Mouse (Mus musculus): ENCODE measurements around the gene Slc17a7. TPM values are rescaled to one million over a fixed set of nuclear protein-coding genes. Genes with fewer than 3 reads are reported as not detected.

Gene Slc17a7
- total and polyA plus RNA-seq, 3 experiments: 0.11 to 0.35 (median 0.14) TPM

DNA sequence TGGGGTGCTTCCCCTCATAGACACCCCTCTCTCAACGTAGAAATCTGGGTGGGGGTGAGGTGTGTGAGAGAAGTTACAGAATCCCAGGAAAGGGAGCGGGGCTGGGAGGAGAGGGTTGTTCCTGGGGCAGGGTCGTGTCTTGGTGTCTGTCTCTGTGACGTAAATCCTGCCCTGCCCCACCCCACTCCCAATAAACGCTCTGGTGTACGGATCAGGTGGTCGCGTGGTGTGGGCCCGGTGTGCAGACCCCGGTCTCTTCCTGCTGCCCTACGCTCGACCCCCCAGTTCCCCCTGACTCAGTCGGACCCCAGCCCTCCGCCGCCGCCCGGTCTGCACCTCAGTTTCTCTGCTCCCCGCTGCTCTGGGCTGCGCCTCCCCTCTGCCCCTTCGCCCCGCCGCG, 12.2 kb downstream of the Slc17a7 start:
- no peak for DNase-seq

DNA sequence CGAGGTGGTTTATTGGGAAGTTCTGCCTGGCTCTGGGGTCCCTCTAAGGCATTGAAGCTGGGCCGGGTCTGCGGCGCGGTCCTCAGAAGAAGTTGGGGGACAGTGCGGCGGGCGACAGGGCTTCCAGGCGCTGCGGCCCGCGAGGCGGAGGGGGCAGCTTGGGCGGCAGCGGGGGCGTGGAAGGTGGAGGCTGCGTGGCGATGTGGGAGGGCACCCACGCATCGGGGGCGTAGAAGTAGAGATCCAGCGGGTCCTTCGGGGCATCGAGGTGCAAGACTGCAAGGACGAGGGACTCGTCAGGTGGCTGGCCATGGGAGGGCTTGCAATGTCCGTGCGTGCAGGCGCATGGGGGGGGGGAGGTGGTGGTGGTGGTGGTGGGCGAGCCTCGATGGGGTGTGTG, 12.6 kb downstream of the Slc17a7 start:
- no peak for DNase-seq

DNA sequence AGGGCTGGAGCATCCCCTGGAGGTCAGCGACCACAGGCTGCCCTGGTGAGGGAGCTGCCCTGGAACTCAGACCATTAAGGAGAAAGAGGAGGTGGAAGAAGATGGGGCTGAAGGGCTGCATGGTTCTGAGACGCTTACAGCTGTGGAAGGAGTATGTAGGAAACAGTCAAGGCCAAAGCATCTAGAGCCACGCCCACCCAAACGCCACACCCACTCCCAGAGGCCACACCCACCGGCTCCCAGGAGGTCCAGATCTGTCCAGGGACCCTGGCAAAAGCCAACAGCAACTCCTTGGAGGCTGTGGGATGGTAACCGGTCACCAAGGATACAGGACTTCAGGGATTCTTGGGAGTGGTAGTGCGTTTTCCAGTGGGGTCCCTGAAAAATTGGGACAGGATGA, 14.8 kb downstream of the Slc17a7 start:
- no peak for DNase-seq

DNA sequence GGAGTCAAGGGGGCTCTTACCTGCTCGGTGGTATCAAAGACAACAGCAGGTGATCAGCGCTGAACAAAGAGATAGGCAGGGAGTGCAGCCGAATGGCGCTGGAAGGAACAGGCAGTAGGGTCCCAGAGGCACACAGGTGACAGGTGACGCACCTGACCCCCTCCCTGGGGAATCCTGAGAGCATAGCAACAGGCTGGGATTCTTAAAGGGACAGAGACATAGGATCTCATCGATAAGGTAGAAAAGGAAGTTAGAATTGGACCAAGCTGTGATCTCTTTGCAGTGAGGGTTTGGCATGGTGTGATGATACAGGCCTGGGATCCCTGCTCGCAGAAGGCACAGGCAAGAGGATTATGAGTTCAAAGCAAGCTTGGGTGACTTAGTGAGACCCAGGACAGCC, 15.7 kb downstream of the Slc17a7 start, which contains the start of gene Gfy:
Gene Gfy, minus strand, starts transcription at position 101 of the 400 bp plus-strand sequence.
- DNase-seq: no peak

DNA sequence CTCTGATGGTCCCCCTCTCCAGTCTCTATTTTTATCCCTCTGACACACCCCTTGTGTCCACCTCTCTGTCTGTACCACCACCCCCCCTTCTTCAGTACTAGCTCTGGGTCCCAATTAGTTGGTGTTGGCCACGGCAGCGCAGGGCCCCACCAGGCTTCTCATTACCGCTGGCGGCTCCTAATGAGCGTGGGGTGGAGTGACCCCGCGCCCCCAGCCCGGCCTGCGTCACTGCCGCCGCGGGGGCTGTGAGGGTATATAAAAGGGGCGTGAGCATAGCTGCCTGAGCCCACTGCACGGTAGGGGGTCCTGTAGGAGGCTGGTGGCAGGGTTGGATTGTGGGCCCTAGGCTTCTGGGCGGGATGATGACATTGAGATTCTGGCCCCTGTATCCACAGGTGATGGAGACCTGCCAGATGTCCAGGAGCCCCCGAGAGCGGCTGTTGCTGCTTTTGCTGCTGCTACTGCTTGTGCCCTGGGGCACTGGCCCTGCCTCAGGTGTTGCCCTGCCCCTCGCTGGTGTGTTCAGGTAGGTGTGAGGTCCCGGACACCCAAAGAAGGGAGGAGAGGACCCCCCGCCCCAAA, 17.2 kb downstream of the Slc17a7 start, which contains the start of gene Pth2:
Gene Pth2, plus strand, starts transcription at position 100 of the 582 bp plus-strand sequence.
- no peak for DNase-seq

DNA sequence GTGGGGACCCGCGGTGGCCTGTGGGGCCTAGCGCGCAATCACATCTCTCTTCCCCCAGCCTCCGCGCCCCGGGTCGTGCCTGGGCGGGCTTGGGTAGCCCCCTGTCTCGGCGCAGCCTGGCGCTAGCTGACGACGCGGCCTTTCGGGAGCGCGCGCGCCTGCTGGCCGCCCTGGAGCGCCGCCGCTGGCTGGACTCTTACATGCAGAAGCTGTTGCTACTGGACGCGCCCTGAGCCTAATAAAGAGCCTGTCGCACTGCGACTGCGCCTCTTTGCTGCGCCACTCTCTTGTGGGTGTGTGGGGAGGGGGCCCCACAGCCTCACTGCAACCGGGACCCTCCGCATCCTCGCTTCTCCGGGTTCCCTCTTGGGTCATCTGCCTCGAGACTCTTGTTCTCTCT, 17.8 kb downstream of the Slc17a7 start:
- no peak for DNase-seq

DNA sequence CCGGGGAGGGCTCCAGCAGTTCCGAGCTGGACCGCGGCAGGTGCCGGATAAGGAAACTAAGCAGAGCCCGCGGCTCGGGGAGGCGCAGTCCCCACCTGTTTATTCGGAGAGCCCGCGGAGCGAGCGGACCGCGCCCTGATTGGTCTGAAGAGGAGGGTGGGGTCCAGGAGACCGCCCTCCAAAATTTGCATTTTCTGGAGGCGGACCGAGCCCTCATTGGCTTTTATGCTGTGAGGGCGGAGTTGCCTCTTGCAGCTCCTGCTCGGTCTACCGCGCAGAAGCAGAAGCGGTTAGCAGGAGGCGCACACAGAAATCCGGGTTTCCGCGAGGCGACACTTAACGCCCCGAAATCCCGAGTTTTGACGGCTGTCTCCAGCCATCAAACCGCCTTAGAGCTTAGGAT, 18.5 kb downstream of the Slc17a7 start:
- peak; percentile 94 for DNase-seq

DNA sequence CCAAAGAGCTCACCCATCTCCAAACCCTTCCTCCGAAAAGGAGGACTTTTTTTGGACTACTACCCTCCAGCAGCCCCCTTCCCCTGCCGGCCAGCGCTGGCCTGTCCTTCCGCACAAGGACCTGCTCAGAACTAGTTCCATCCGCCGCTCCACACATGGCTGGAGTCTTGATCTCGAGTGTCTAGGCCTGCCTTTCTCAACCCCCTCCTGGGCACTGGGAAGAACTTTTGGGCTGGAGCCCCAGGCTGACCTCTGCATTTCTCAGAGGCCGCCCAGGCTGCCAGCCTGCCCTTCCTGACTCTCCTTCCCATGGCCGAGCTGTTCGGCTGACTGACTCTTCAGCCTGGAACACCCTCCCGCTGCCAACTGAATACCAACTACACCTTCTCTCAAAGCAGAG, 18.9 kb downstream of the Slc17a7 start:
- DNase-seq: no peak

DNA sequence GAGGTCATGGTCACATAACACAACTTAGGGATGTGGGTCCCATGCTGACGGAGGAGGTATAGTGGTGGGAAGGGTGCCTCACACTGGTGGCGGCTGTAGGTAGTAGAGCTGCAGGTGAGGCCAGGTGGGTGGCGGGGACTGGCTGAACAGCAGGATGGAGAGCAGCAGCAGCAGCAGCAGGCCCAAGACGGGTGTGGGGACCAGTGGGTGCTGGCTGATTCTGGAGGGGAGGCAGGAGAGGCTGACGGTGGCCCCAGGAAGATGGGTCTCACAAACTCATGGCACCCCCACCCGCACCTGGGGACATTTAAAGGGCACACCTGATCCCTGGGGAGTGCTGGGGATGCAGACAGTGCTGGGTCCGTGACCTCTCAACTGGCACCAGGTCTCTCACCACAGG, 19.9 kb downstream of the Slc17a7 start:
- no peak for DNase-seq

DNA sequence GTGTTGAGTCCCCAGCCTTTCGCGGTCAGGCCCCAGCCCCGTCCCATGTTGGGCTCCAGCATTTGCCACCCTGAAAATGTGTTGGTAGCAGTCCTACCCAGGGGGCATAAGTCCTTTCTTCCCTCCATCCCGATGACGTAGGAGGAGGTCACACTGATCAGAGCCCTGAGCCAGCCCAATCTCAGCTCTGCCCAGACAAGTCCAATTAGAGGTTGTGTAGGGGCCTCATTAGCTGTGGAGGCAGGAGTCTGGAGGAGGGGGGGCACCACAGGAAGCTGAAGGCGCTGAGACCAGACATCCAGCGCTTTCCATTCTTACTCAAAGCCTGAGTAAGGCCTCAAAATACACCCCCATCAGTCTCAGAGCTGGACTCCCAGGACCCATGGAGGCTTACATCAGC, 22.2 kb downstream of the Slc17a7 start:
- DNase-seq: no peak

DNA sequence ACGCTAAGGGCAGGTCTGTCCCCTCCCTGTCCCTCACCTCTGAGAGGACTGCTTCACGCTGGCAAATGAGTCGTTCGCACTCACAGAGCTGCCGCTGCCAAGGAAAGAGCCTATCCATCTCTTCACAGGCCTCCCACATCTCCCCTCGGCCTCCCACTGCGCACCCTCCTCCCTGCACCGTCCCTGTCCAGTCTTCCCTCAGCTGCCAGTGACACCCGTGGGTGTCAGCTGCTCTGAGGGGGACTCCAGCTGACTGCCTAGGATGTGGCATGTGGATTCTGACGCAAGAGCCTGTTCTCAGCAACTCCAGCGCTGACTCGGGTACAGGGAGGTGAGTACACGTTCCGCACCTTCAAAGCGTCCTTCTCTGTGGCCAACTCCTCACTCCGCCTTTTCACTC, 25.9 kb downstream of the Slc17a7 start:
- no peak for DNase-seq

DNA sequence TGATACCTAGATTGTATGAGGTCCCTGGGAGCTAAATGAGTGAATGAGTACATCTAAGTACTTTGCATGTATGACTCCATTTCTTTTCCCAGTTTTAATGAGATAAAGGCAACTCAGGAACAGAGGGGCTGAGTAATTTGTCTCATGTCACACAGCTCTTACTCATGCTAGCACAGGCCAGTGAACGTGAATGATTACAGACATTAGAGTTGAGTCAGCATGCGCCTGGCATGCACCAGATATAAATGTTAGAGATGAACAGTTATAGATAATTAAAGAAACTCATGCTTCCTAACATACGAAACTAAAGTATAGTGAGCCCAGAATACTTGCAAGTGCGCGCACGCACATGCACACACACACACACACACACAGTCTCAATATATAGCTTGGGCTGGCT, 26.4 kb downstream of the Slc17a7 start:
- DNase-seq: no peak

DNA sequence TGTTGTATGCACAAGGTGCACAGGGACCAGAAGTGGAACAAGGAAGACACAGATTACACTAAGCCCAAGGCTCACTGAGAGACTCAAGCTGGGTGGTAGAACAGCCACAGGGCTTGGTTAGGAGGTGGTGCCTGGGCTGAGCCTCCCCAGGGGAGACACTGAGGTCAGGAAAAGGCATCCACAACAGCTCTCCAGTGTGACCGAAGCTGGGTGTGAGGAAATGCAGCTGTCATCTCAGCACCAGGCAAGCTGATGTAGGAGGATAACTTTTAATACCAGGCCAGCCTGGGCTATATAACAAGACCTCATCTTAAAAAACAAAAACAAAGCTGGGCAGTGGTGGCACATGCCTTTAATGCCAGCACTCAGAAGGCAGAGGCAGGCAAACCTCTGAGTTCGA, 27.4 kb downstream of the Slc17a7 start:
- DNase-seq: no peak

DNA sequence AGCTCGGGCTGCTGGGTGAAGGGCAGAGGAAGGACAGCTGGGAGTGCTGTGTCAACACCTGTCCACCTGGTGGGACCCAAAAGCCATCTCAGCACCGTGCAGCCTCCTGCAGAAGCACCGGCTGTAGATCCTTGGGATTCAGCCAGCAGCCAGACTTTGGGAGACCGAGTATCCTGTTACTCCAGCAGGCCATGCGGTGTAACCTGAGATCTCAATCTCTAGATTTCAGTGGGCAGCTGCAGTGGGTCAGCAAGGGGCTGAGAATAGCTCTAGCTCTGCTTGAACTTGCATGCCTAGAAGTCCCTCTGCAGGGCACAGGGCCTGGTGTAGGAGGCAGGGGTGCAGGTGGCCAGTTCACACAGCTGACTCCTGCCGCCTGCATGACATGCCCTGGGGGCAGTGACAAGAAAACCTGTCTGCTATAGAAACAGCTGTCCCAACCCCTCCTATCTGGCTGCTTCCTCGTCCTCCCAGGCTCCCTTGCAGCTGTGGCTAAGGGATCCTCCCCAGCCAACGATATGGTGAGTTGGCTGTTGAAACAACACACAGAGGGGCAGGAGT, 28.1 kb downstream of the Slc17a7 start:
- no peak for DNase-seq

DNA sequence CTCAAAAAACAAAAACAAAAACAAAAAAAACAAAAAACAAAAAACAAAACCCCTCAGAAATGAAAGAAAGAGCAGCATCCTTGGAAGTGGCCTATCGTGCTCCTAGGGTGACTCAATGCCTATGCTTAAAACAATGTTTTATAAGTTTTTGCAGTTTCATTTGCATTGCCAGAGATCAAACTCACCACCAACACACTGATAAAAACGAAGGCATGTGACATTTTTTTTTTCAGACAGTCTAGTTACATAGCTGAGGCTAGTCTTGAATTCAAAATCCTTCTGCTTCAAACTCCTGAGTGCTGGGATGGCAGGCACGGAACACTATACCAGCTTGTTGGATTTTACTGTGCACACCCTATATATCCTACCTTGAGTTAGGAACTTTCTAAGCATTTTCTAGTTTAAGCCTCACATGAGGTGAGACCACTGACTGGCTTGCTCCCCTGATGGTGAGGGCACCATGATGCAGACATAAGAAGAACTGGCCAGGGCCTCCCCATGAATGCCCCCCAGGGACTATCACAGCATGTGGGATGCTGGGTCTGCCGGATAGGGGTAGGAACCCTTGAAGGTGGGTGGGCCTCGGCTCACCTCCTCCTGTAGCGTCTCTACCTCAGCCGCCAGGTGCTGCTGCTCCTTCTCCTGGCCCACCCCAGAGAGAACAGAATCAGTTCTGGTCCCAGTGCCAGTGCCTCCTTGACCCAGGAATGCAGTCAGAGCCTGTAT, 29.0 kb downstream of the Slc17a7 start:
- DNase-seq: no peak

DNA sequence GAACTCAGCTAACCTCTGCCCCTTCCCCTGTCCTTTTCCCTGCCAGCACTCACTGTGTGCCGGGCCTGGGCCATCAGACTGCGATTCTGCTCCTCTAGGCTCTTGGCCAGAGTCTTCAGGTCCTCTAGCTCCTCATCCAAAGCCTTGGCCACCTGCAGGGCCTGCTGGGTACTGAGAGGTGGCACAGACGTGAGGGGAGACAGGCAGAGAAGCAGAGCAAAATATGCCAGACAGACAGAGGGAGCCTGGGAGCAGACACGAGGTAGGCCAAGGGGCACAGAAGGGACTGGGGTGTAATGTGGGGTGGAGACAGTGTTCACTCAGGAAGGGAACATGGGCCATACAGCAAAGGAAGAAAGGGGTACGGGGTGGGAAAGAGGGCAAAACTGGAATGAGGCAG, 29.7 kb downstream of the Slc17a7 start:
- no peak for DNase-seq

DNA sequence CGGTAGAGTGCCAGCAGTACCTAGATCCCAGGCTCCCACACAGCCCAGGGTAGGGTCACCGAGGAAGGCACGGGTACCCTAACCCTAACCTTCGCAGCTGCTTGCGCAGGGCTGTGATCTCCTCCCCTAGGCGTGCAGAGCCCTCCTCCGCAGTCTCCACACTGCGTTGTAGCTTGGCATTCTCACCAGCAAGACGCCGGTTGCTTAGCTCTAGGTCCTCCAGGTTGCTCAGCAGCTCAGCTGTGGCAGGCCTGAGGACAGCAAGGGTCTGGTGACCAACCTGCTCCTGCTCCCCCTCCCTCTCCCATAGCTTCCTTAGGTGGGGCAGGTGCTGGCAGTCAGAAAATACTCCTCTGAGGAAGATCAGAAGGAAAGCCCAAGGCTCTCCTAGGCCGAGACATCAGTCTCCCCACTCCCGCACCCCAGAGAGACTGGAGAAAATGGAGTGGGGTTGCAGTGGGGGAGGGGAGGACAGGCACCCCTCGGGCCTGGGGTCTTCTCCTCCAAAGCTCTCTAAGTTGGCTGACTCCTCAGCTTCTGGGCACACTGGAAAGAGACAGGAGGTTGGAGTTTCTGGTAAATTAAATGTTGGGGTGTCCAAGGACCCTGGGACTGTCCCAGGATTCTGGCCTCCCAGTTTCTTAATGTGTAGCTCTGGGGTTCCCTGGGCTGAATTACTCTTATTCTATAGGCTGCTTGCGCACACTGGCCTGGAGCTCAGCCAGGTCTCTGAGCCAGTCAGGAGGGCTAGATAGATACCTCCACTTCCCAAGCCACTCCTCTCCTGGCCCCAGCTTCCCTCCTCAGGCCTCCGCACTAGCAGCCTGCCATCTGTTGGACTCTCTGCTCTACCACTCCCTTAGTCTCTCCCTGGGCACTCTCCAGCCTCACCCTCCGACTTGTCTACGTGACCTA, 30.4 kb downstream of the Slc17a7 start:
- DNase-seq: no peak

DNA sequence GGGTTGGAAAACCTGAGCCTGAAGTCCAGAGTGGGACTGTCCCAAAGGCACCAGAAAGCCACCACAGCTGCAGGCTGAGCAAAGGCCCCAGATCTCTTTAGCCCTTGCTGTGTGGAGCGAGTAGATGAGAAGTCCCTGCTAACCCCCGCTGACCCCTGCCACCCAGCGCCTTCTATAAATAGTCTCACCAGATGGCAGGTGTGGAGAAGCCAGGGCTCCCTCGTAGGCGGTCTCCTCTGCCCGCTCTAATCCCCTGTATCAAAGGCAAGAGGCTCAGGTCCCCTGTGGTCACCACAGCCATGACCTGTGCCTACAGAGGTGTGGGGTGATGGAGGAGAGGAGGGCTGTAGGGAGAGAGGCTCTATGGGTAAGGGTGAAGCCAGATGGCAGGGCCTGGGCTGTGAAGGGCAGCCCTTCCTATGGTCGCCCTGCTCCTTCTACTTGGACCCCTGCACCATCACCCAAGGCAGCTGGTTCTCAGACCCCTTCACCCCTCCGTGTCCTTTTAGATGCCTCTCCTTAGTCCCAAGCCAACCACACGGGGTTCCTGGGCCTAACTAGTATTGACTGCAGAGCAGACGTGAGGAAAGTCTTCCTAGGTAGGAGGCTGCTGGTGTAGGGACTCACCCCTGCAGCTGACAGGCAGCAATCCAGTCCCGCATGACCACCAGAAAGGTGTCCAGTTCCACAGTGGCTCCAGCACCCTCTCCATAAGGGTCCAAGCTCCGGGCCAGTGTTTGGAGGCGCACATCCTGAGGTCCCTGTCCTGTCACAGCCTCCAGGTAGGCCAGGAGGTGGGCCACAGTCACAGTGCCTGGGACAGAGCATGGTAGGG, 31.8 kb downstream of the Slc17a7 start:
- no peak for DNase-seq

DNA sequence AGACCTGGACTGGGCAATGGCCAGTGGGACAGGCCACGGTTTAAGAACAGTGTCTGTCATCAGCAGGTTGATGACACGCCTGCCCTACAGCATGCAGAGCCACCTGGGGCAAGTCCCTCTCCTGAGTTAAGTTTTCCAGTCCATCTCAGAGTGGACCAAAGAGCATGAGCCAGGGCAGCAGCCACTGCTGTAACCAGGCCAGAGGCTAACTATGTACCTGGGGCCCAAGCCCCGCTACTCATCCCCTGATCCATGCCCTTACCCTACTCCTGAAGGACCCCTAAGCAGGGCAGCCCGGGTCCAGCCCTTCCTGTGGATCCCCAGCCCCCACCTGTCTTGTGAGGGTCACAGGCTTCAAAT, 32.4 kb downstream of the Slc17a7 start:
- no peak for DNase-seq

DNA sequence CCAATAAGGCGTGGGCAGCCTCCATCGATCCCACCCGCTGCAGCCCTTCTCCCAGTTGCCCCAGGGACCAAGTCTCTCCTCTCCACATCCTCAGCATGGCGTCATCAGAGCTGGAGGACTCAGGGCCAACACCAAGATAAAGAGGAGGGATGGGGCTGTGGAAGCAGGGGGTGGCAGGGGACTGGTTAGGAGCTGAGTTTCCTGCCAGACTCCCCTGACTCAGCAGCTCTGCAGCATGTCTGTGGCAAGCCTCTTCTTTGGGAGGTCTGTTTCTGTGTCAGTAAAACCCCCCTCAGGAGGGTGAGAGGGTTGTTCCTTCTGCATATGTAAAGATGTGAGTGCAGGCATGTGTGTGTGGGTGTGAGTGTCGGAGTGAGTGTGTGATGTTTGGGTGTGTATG, 33.2 kb downstream of the Slc17a7 start:
- DNase-seq: no peak

DNA sequence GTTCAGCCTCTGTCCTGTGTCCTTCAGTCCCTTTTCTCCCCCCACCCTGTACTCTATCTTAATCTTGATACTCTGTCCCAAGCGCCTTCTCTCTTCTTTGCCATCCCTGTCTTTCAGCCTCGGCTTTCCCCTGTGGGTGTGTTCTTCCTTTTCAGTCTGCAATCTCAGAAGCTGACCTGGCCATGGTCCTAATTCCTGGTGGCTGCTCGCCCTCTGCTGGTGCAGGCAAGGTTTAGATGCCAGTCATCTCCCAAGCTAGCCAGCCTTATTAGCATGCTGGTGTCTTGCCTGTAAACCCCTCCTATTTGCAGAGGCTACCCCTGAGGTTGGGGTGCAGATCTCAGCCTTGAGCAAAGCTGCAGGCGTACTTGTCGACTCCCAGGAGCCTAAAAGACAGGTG, 34.7 kb downstream of the Slc17a7 start:
- peak; percentile 83 for DNase-seq

DNA sequence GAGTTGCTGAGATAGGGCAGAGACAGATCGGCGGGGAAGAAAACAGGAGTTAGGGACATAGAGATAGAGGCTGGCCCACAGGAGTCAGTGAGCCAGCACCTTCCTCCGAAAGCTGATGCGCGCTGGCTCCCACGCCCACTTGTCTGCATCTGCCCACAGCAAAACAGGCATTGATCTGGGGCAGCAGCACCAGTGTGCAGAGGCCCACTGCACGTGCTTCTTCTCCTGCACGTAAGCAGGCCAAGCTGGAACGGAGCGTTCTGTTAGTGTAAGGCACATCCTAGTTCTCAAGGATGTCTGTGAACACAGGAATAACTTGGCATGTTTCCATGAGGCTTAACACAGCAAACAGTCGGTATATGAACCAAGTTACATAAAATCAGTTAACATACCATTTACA, 35.2 kb downstream of the Slc17a7 start:
- DNase-seq: no peak

Measured in adrenal gland, adult 2 months (tissue).